Mouse (Mus musculus) mature B cell (primary cell): Measurements from ENCODE around the gene Kctd2.
"Not testable (repeated sequence)": the region's sequence is repeated elsewhere in the genome, so short reads cannot be mapped to it uniquely, and the experiment has no call there.

Experiments used
- in situ Hi-C: fragments of 300-500 bp; cut with MboI; formaldehyde crosslinking; loops from 2 replicates; pipeline ENCODE4 v1.14.3; 2019

Gene Kctd2

GRCm38 (mm10) chr11:115439906-115440595 lies 20.1 kb downstream of the Kctd2 start, which contains the start of gene Trim80:
Gene Trim80 (plus strand): TSS chr11:115440545.
- in situ Hi-C loops: no loop called here

DNA sequence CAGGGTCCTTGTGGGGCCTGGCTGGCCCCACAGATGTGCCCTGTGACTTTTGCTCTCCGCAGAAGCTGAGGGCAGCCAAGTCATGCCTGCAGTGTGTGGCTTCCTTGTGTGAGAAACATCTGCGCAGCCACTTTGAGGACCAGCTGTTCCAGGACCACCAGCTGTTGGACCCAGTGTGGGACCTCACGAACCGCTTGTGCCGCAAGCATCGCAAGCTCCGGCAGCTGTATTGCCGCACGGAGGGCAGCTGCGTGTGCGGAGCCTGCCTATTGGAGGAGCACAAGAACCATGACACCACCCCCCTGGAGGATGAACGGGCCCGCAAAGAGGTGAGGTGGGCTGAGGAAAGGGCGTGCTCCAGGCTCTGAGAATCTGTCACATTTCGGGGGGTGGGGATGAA lies 21.5 kb downstream of the Kctd2 start:
- in situ Hi-C loops: no loop called here

DNA sequence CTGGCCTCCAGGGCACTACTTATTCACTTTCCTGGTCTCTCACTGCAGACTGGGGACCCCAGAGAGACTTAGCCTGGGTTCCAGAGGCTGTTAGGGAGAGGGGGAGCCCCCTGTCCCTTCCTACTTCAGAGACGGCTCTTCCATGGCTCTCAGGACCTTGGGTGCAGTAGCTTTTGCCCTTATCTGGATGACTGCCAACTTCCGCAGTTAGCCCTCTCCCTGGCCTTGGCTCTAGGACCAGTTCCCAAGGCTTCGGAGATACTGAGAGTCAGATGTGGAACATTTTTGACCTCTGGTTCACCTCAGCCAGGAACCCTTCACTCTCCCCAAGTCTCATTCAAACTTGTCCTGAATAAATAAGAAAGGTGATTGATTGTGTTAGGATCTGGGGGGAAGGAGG lies 27.0 kb downstream of the Kctd2 start:
- in situ Hi-C loops: no loop called here

DNA sequence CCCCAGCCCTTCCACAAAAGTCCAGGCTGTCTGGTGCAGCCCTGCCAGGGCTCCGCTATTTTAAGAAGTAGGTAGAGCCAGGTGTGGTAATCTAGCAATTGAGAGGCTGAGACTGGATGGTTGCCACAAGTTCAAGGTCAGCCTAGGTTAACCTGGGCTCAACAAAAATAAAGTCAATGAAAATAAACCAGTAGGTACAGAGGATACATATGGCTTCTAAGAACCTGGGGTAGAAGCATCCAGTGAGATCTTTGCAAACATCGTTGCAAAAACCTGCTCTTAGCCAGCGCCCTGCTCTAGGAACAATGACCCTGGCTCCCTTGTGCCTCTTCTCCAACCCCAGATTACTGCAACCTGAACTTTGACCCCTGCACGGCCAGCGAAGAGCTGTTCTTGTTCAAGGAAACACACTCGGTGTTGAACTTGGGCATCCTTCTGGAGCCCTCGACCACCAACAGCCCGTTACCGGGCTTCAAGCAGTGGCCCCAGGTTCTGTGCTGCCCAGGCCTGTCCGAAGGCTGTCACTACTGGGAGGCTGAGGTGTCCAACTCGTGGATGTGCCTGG lies 27.5 kb downstream of the Kctd2 start:
- in situ Hi-C loops: no loop called here

DNA sequence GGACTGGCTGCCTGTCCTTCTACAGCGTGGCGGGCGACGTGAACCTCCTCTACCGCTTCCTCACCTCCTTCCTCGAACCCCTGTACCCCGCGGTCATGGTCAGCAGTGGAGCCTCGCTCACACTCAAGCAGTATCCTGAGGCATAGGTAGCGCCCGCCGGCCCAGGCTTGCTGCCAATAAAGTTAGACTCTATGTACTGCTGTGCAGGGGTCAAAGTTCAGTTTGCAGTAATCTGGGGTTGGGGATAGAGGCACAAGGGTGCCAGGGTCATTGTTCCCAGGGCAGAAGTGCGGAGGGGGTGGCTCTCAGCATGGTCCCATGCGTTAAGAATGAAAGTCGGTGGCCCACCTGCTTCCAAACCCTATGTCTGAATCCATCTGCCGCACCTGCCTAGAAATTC lies 28.1 kb downstream of the Kctd2 start:
- in situ Hi-C loops: no loop called here

GRCm38 (mm10) chr11:115448998-115449397 lies 29.1 kb downstream of the Kctd2 start:
- in situ Hi-C loops: no loop called here

- in situ Hi-C loops: no loop called here
These were observed 30.2 kb downstream of the Kctd2 start for GRCm38 (mm10) chr11:115450176-115450575.

DNA sequence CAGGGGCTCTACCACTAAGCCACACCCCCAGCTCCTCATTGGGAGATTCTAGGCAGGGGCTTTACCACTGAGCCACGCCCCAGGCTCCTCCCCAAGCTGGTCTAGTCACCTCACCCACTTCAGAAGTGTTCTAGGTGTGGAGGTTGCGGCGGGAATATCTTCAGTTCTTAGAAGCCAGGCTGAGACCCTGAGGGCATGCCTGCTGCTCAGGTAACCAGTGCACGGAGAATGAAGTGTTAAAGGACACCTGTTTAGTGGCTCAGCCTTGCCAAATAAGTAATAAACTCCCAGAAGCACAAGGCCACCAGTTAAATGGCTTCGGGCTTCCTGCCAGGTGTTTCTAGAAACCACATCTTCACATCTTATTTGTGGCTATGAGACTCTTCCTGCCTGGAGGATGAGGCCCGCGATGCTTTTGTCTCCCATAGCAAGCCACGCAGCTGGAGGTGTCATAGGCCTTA lies 31.9 kb downstream of the Kctd2 start:
- in situ Hi-C loops: no loop called here

GRCm38 (mm10) chr11:115452281-115452860 lies 32.4 kb downstream of the Kctd2 start:
- in situ Hi-C loops: no loop called here

GRCm38 (mm10) chr11:115453306-115453705 lies 33.4 kb downstream of the Kctd2 start:
- in situ Hi-C loops: no loop called here

- in situ Hi-C loops: not testable (repeated sequence)
These were observed 34.9 kb downstream of the Kctd2 start for GRCm38 (mm10) chr11:115454822-115455221.

DNA sequence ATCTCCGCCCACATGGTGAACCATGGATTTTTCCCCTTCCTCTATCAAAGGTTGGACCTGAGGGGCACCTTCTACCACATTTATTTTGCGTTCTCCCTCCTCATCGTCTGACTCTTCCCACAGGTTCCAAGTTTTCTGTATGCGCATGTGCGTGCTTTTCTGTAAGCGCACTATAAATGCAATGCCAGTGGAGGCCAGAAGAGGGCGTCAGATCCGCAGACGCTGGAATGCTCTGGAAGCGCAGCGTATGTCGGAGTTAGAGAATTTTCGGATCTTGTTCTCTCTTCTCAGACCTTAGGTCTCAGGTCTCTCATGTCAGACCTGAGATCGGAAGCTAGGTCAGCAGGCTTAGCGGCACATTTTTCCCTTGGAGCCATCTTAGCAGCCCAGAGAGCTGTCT lies 35.7 kb downstream of the Kctd2 start:
- in situ Hi-C loops: no loop called here

DNA sequence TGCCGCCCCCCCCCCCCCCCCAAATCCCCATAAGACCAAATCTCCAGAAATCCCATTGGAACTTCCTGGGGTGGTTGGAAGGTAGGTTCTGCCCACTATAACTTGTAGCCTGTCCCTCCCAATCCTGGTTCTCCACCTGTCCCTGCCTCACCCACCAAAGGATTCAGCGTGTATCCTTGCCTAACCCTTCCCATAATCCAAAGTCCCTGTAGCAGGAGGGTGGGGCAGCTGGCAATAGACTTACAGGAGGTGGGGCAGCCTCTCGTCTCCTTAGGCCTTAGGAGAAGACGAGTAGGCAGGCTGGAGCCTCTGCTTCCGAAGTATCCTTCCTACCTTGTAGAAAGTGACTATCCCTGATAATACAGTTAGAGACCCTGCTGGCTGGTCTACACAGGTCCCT lies 36.3 kb downstream of the Kctd2 start:
- in situ Hi-C loops: no loop called here

- in situ Hi-C loops: no loop called here
These were observed 37.5 kb downstream of the Kctd2 start for GRCm38 (mm10) chr11:115457405-115457804.

GRCm38 (mm10) chr11:115460976-115461375 lies 41.0 kb downstream of the Kctd2 start:
- in situ Hi-C loops: no loop called here

- in situ Hi-C loops: no loop called here
These were observed 41.9 kb downstream of the Kctd2 start for GRCm38 (mm10) chr11:115461846-115462242.

- in situ Hi-C loops: no loop called here
These were observed 42.4 kb downstream of the Kctd2 start, which contains the start of gene Slc16a5 for GRCm38 (mm10) chr11:115462243-115462891. Gene Slc16a5 (plus strand): TSS chr11:115462474.

GRCm38 (mm10) chr11:115463397-115463796 lies 43.5 kb downstream of the Kctd2 start:
- in situ Hi-C loops: no loop called here

DNA sequence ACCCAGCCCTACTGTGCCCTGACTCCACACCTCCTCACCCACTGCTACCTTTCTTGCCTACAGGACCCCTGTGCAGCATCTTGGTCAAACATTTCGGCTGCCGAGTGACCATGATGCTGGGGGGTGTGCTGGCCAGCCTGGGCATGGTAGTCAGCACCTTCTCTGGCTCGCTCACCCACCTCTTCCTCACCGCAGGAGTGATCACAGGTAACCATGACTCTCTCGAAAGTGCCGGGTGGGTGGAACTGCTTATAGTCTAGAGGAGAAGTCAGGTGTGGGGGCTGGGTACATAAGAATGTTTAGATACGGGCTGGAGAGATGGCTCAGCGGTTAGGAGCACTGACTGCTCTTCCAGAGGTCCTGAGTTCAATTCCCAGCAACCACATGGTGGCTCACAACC lies 44.9 kb downstream of the Kctd2 start:
- in situ Hi-C loops: no loop called here

- in situ Hi-C loops: no loop called here
These were observed 47.3 kb downstream of the Kctd2 start for GRCm38 (mm10) chr11:115467217-115467618.

DNA sequence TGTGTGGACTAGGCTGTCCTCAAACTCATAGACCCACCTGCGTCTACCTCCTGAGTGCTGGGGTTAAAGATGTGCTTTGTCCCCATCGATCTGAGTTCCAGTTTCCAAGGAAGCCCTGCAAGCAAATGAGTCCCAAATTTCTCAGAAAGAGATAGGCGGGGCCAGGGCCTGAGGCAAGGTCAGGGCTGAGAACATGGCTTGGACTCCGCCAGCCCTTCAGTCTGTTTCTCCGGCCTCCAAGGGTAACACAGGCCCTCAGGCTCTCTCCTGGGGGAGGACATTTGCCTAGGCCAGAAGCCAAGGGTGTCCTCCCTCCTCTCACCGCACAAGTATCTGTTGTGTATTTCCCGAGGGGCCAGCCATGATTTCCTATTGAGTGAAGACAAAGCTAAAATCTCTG lies 52.3 kb downstream of the Kctd2 start:
- in situ Hi-C loops: no loop called here

GRCm38 (mm10) chr11:115473626-115474275 lies 53.8 kb downstream of the Kctd2 start:
- in situ Hi-C loops: no loop called here
